8 mouse cellular contexts compared by ENCODE assay signal in the genomic region with DNA sequence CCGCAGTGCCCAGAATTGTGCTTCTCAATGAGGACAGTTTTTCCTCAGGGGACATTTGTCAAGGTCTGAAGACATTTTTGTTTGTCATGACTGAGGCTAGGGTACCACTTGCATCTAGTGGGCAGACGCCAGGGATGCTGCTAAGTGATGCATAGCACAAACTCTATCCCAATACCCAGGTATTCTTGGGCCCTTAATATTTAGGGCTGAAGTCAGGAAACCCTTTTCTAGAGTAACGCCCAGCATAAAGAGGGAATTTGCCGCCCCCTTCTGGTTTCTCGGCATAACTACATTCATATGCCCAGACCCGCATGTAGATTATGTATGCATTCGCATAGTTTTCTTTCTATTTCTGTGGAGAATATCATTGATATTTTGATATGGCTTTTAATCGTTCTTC. TPM values are rescaled to one million over a fixed set of nuclear protein-coding genes. Genes with fewer than 3 reads are reported as not detected.
DNase-seq lines count a peak whose midpoint lies in the region; ATAC-seq lines count a peak whose summit lies in the region.

No protein-coding gene starts in this region.

- DNase-seq in left cerebral cortex, adult 18-20 months (ENCODE audit: low spot score in 2 of 2): peak; percentile 13 to 34
- DNase-seq in left cerebral cortex, adult 8-10 months (ENCODE audit: low spot score in 2 of 2): no peak
- peak; percentile 85 for DNase-seq in ZHBTc4 (ENCODE audit: low read depth, low spot score)
- DNase-seq in cerebellum, postnatal 25 days: peak; percentile 38 to 66
- DNase-seq in heart, postnatal 14 days: peak; percentile 51 to 72
- peak; percentile 45 to 51 for DNase-seq in kidney, postnatal 25 days
- peak; percentile 26 to 55 for DNase-seq in spleen, postnatal 14 days (ENCODE audit: low spot score in 2 of 2)

- intact Hi-C loops in heart, postnatal 14 days (cut with DNase I): loop anchor here (1.0 to 5.0 kb wide), 2 partner anchors 63 to 204 kb away; a partner anchor contains a TSS

- ATAC-seq in megakaryocyte progenitor cell, adult 5-6 weeks (replicated peaks; ENCODE audit: poor library complexity): peak; percentile 76

RNA-seq across cellular contexts. Expression of a gene that starts 7.8 kb away (rescaled TPM):
- total RNA-seq in left cerebral cortex, adult 18-20 months (2021): under 1 TPM in 1 of 2 experiments, not detected in 1; 0.16 TPM
- under 1 TPM; 0.13 to 0.93 (median 0.41) TPM for total RNA-seq in left cerebral cortex, adult 8-10 months (2022)
- total RNA-seq in heart, postnatal 14 days (2021): under 1 TPM; 0.38 to 0.41 TPM
- 5.0 and 6.5 TPM in 2 replicates for total RNA-seq in megakaryocyte progenitor cell, adult 5-6 weeks (2015)
- total RNA-seq in megakaryocyte progenitor cell, adult 5-6 weeks (2017): 6.1 and 9.8 TPM in 2 replicates

RNA-seq across cellular contexts. Expression of a gene that starts 31.7 kb away (rescaled TPM):
- total RNA-seq in left cerebral cortex, adult 18-20 months (2021): not detected
- not detected for total RNA-seq in left cerebral cortex, adult 8-10 months (2022)
- not detected for total RNA-seq in heart, postnatal 14 days (2021)
- total RNA-seq in megakaryocyte progenitor cell, adult 5-6 weeks (2015): not detected in 2 replicates
- not detected in 2 replicates for total RNA-seq in megakaryocyte progenitor cell, adult 5-6 weeks (2017)

RNA-seq across cellular contexts. Expression of a gene that starts 40.4 kb away (rescaled TPM):
- total RNA-seq in left cerebral cortex, adult 18-20 months (2021): not detected
- 1 to 10 TPM in 2 of 4 experiments, under 1 TPM in 1, not detected in 1; 0.28 to 2.3 (median 1.7) TPM for total RNA-seq in left cerebral cortex, adult 8-10 months (2022)
- total RNA-seq in heart, postnatal 14 days (2021): under 1 TPM; 0.26 to 0.66 TPM
- total RNA-seq in megakaryocyte progenitor cell, adult 5-6 weeks (2015): 18.9 and 20.7 TPM in 2 replicates
- 29.4 and 30.0 TPM in 2 replicates for total RNA-seq in megakaryocyte progenitor cell, adult 5-6 weeks (2017)

Comparison
In these comparisons a context has a peak if more than half of its experiments do, and no peak if none do; other contexts are left out.
1. DNase-seq: peak in left cerebral cortex, adult 18-20 months (2 of 2), ZHBTc4 (single experiment), cerebellum, postnatal 25 days (2 of 2), heart, postnatal 14 days (2 of 2), kidney, postnatal 25 days (2 of 2) and spleen, postnatal 14 days (2 of 2); none in left cerebral cortex, adult 8-10 months (0 of 2).
2. RNA of a gene that starts 40.4 kb away (total RNA-seq): 18.9 to 30.0 TPM in megakaryocyte progenitor cell, adult 5-6 weeks; 0.28 to 2.3 TPM in left cerebral cortex, adult 8-10 months, 0.26 to 0.66 TPM in heart, postnatal 14 days and not detected in left cerebral cortex, adult 18-20 months; every median in the first group is over 4 times any median in the second.